Mouse (Mus musculus) left cerebral cortex, adult 8-10 months (tissue): ENCODE measurements around the gene Cdh18. TPM values are rescaled to one million over a fixed set of nuclear protein-coding genes. Genes with fewer than 3 reads are reported as not detected.
"Not testable (repeated sequence)": the region's sequence is repeated elsewhere in the genome, so short reads cannot be mapped to it uniquely, and the experiment has no call there.

Source experiments
- DNase-seq, 2 experiments: peaks; one replicate each; pipeline ENCODE4 v3.0.0; 2022; ENCODE audit warnings: low spot score in 2 of 2
- total RNA-seq, 4 experiments: library from RNA; stranded (reverse); gene quantifications; 2 replicates each; pipeline ENCODE4 v1.2.4; 2022

Cdh18 gene
- total RNA-seq, 4 experiments from 2014 or later = 33.5 to 40.2 (median 36.0) TPM

DNA sequence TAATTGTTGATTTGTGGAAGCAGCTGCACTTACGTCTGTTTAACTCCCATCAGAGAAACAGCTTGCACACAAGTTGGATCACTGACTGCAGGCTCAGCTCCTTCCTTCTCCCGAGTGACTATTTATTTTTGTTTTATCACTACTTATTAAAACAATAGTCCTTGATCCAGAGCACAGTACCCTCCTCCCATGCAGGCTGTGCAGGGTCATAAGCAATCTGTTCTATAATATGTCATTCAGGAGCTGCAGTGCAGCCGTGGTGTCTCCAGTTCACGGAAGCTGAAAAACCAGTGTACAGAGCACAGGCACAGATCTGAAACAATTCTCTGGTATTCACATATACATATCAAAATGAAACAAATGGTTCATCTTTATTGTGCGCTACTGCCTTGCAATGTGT, 625.8 kb downstream of the Cdh18 start:
- no peak for DNase-seq

DNA sequence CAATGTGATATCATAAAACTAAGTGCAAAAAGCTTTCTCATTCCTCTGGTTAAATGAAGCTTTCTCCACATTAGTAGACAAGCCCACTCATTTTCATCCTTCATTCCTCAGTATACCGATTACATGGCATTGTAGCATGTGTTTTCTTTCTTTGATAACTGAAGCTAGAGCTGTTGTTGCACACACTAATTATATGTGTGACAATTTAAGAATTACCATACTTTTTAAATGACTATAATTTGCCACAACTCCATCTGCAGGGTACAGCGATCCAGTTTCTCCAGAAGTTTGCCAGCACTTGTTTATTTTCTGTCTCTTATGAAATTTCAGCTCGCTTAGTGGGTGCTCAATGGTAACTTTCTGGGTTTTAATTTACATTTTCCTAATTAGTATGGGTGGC, 663.2 kb downstream of the Cdh18 start:
- DNase-seq = no peak

DNA sequence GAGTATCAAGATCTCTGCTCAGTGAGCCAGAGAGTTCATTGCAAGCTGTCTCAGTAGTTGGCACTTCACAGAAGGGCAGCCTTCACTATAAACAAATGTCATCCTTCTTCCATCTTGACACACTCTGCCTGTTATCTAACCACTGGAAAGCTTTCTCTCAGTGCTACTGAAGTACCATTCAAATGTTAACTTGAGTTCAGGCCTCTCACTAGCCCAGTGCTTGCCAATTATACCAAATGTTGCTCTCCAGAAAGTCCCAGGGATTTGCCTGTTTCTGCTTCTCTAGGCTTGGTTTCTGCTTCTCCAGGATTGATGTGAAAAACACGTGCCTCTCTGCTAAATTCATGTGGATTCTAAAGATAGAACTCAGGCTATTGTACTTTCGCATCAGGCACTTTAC, 681.8 kb downstream of the Cdh18 start:
- no peak for DNase-seq

DNA sequence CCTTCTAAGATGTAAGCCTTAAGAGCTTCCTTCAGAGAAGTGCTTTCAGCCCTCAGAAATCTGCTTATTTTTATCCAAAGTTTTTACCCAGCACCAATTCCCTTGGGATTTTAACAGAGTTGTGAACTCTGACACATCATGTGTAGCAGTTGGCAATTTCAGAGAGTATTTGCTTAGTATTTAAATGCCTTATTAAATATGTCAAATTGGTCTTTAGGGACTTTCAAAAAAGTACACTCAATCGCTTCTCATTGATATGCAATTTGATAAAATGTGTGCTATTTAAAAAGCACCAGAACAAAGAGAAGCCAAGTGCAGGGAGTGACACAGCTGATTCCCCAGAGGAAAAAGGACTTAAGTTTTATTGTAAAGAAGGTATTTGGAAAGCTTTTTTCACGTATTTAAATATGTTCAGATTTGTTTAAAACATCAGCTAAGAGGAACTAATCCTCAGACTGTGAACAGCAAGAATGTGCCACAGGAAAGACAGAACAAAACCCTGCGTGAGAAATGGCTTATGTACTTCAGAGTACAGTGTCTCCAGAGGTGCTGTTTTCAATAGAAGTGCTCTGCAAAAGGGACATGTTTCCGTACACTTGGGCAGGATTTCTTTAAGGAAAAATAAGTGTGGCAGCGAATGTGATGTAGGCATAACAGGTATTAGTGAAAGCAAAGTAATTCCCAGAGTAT, 709.1 kb downstream of the Cdh18 start:
- DNase-seq = no peak

DNA sequence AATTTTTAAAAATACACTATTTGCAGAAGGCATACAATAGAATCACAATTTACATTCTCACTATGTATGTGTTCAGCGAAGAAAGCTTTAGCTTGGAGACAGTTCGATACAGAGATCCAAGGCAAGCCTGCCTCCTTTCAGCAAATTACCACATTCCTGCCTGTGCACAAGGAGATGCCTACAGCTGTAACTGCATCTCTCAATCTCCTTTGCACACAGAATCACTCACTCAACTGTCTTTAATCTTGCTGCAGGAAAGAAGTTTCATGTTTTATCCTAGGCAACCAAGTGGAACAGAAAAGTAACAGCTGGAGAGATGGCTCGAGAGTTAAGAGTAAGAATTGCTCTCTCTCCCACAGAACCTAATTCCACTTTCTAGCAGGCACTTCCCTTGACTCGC, 729.6 kb downstream of the Cdh18 start:
- DNase-seq = no peak

DNA sequence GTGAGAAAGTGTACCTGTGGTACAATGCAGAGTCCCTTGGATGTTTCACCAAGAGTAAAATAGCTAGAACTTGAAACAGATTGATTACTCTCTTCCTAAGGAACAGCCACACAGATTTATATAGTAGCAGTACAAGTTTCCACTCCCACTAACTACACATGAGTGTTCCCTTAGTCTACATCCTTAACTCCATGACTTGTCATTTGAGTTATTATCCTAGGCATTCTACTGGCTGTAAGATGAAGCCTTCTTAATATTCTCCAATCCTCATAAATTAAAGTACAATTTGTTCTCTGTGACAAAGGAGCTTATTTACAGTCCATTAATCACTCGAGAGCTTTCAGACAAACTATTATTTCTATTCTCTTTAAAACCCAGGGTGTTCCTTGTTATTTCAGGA, 756.2 kb downstream of the Cdh18 start:
- no peak for DNase-seq

DNA sequence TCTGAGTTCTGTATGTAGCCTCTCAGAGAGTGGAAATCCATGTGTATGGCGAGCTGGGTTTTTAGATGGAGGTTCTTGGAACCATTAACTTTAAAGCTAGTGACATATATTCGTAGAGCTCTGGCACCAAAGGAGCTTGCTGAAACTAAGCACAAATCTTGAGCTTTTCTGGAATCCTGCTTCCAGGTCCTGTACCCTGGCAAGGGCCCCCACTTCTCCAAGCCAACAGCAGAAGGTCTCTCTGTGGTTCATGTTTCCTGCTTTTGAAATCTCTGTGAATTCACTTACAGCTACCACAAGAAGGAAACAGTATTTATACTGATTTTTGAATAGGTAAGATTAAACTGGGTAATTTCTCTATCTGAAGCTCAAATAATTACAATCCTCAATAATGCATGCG, 767.9 kb downstream of the Cdh18 start:
- DNase-seq = no peak

DNA sequence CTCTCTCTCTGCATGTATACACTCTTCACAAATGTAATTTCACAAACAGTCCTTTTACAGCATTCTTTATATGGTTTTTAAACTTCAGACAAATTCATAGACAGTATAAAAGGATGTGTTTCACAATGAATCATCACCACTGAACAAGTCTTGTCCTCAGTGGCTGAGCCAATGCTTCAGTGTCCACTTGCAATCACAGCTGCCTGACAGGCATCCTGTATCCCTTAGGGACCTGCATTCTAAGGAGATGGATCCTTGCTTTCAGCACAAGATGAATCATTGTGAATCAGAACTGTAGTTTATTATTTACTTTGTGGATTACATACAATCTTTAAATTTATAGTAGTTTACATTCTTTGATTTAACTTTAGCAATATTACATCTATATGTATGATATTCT, 768.6 kb downstream of the Cdh18 start:
- DNase-seq = no peak

DNA sequence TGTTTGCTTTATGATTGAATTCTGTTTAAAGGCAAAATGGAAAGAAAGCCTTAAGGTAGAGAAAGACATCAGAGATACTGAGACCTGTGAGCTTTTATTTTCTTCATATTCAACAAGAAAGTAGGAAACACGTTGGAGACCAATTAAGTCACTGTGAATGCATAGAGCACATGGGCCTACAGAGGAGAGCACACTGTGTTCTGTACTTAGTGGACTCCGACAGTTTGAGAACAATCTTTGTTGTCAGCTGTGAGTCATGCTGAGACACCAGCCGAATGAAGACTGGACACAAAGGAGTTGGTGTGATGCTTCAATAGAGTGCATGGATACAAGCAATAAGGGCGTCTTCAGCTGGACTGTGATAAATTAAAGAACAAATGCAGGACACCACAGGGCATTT, 791.5 kb downstream of the Cdh18 start:
- not testable (repeated sequence) for DNase-seq

DNA sequence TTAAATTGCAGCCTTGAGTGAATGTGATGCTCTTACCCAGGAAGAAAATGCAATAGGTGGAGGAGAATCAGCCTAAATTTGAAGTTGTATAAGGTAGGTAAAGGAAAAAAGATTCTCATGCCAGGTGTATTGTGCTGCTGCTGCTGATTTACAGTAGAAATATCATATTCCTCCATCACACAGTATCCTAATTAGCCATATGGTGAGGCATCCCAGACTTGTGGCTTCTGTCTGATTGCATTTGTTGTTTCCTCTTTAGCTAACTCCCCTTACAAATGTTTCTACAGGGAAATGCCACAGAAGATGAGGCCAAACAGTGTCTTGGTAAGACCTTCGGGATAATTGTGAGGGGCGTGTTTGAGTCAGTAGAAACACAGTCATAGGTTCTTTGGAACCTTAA, 802.3 kb downstream of the Cdh18 start:
- no peak for DNase-seq

DNA sequence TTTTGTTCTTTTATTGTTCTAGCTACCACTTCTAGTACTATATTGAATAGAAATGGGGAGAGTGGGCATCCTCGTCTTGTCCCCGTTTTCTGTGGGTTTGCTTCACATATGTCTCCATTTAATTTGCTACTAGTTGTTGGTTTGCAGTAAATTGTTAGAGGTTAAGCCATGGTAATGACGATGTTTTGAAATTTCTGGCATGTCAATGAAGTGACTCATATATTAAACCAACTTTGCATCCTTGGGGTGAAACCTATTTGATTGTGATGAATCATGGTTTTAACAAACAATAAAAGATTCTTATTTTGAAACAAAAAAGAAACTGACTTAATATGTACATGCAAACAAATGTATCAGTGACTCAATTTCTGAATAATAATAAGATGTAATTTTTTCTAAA, 817.5 kb downstream of the Cdh18 start:
- DNase-seq = no peak

DNA sequence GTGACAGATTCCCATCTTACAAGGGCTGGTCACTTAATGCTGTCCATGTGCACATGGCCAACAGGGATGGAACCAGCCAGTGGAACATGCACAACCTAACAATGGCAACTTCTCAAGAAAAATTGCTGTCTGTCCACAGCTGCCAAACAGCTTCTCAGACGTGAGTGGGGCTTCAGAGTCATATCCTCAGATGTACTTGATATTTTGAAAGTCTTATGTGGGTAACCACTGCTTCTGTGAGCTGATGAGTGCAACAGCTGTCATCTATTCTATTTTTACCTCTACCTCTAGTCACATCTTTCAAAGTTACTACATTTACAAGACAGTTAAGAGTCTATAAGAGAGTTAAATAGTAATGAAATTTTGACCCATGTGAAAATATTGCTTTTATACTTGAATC, 818.9 kb downstream of the Cdh18 start:
- no peak for DNase-seq

DNA sequence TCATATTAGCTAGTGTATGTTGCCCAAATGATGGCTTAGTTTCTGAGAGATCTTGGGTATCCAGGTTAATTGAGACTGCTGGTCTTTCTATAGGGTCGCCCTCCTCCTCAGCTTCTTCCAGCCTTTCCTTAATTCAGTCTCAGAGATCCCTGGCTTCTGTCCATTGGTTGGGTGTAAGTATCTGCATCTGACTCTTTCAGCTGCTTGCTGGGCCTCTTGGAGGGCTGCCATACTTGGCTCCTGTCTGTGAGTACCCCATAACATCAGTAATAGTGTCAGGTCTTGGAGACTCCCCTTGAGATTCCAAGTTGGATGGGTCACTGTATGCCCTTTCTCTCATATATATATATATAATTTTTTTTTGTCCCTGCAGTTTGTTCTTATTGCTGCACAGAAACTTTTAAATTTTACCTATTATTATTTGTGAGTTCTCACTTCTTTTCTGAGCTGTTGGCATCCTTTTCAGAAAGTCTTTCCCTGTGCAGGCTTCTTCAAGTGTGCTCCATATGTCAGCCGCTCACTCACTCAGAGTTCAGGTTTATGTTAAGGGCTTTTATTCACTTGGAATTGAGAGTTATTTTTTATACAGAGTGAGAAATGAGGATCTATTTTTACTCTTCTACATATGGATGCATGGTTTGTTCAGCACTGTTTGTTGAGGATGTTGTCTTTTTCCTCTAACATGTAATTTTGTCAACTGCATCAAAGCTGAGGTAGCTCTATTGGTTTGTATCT, 829.4 kb downstream of the Cdh18 start:
- no peak for DNase-seq

DNA sequence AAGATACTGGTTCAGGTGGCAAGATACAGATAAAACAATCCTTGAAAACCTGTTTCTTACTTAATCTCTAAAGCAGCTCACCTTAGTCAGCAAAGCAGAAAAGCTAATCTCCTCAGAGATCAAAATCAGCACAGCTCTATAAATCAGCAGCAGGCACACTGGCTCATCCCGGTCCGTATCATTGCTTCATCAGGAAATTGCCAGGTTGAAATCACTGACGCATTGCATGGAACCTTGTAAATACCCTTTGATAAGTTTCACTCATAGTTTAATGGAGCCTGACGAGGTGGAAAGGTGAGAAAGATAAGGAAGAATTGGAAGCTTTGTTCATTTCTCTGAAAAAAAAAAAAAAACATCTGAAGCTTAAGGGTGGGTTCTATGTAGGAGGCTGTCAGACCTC, 837.0 kb downstream of the Cdh18 start:
- no peak for DNase-seq

DNA sequence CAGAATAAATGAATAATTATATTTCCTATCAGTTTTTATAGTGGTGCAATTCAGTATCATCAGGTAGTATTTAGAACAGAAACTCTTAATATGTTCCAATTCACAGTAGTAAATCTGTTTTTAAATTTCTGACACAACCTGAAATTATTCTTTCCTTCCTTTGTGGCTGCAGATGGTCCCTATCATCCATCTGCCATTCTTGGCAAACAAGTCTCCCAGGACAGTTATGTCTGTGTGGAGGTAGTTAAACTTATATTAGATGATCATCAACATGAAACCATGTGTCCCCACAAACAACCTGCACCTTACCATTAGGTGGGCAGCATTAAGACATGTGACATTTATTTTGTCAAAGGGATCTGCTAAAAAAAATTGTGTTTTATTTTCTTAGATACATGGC, 847.8 kb downstream of the Cdh18 start:
- no peak for DNase-seq

DNA sequence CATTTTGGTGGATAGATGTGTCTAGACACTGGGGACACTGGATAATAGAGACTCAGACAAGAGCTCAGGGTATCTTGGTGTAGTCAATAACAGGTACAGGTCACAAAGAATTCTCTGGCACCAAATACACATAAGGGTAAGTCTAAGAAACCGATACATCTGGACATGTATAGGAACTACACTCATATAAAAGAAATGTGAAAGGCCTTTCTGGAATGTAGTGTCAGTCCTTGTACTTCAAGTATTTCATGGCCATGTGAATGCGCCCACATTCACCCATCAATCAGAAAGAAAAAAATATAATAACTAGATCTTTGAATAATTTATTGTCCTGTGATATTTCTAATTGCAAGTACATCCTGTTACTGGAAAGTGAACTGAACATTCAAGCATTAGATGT, 855.0 kb downstream of the Cdh18 start:
- no peak for DNase-seq

DNA sequence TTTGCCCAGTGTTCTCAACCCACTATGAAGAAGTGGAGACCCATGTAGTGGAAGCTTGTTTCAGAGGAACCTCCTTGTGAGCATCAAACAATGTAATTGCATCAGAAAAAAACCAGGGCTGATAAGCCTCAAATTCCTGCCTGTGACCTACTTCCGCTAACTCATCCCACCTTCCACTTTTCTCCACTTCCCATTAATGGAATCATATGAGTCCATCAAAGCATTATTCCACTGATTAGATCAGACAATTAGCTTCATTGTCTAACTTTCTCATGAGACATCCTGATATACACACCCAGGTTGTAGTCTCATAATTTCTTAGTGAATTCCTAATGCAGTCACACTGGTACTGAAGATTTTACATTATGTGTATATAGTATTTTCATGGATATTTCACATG, 859.4 kb downstream of the Cdh18 start:
- no peak for DNase-seq

DNA sequence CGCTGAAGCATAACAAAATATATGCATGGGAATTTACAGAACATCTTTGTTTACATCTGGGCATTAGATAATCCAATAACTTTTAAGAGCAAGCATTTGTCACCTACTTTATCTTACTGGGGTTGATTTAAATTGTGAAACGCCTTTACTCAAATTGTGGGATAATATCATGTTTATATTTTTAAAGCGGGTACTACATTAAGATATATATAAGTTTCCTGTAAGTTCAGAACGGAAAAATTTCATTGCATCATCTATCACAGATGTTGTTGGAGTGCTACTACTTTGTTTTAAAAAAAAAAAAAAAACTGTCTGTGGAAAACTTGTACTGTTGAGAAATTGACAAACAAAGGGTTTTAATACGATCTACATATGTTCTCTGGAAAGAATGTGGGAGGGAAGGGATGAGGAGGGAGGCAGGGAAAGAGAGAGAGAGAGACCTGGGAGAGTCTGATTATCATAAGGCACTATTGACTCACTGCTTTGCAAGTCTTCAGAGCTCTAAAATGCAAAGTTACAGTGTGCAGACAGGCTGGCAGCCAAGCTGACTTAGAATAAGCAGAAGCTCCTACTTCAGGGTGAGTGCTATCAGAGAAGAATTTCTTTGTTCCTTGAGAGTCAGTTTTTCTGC, 867.7 kb downstream of the Cdh18 start:
- DNase-seq = peak in 1 of 2 experiments; percentile 48

DNA sequence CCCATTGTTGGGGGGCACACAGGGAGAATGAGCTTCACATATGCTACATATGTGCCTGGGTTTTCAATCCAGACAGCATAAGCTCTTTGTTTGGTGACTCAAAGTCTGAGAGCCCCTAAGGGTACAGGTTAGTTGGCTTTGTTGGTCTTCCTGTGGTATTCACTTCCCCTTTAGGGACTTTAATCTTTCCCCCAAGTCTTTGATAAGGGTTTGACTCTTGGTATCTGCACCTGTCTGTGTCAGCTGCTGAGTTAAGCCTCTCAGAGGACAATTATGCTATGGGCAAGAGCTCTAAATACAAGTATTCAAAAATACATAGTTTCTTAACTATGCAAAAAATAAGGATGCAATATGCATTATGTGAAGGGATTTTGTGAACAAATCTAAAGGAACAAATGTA, 869.3 kb downstream of the Cdh18 start:
- DNase-seq = no peak

DNA sequence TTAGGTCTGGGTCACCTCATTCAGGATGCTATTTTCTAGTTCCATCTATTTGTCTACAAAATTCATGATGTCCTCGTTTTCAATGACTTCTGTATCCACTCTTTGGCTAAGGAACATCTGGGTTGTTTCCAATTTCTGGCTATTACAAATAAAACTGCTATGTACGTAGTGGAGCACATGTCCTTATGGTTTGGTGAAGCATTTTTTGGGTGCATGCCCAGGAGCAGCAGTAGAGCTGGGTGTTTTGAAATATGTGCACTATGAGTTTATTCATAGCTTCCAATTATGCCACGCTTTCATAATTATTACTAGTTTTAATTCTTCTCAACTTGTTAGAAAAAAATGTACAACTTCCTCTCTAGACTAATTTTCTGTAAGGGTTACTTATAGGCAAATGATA, 871.2 kb downstream of the Cdh18 start:
- no peak for DNase-seq

DNA sequence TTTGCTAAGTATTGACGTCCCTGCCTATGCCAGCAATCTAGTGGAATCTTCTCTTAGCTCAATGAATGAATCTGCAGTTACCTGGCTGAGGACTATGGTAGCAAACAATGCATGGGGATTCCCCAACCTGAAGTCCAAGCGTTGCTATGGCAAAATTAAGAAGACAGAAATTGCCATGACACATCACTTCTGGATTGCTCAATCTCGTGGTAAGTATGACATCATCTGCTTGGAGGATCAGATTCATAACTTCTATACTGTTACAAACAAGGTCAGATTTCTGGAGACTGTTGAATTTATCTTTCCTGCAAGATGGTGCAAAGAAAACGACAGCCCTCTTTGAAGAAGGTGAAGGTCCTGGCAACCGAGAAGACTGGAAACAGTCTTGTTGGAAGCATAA, 881.2 kb downstream of the Cdh18 start:
- no peak for DNase-seq

DNA sequence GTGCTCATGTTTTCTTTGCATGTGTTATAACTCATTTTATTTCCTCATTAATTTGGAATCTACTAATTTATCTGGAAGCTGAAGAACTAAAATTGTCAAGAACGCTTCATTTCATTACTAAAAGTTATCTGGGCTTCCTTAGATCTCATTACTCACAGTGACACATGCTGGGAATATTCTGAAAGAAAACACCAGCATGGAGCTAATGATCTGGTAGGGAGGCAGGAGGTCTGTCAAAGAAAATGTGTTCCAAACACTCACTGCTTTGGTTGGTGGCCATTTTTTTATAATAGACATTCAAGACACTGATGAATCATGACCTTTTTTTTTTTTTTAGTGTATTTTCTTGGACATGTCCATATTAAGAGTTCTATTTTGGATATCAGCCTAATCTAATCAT, 899.7 kb downstream of the Cdh18 start:
- no peak for DNase-seq

DNA sequence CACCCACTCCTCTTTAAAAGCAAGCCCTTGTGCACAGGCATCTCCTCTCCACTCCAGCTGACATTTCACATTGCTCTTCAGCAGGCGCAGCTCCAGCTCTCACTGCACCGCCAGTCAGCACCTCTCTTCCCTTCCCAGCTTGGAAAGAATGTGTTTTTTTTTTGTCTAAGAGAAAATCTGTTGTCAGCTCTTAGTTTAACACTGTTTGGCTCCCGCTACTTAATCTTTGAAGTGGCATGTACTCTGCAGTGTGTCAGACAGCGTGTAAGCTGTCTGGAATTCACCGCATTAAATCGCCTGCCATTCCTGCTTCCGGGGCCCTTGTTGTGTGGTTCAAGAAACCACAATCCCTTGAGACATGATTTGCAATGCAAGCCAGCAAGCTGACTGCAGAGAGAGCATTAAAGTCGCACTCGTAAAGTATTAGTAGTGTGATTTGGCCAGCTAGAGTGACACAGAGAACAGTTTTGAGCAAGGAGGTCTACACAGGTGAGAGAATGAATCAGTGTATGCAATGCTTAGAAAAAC, 903.3 kb downstream of the Cdh18 start:
- no peak for DNase-seq
